11 mouse cellular contexts compared by ENCODE assay signal in the genomic region with DNA sequence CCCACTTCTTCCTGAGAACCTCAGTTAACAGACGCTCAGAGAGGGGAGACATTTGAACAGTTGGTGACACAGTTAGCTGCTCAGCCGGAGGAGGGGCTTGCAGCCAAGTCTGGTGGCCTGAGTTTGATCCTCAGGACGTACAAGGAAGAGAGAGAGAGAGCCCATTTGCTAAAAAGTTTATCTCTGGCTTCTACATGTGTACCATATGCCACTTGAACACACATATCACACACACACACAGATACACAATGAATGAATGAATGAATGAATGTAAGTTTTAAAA. TPM values are rescaled to one million over a fixed set of nuclear protein-coding genes. Genes with fewer than 3 reads are reported as not detected.
A peak's percentile ranks its signal among the peaks of the same experiment; 100 is the strongest.
DNase-seq lines count a peak whose midpoint lies in the region; ATAC-seq and TF ChIP-seq lines count a peak whose summit lies in the region.
"Had no signal": no experiment of that assay in that cellular context is flagged by ENCODE, and none has a peak within 500 bp of the region (broad histone marks: within the 10 kb centered on the region; RNA-seq: fewer than 3 reads in every experiment).

No protein-coding gene starts in this region.

- TF ChIP-seq POLR2A in myocyte (IDR thresholded peaks at IDR 0.05; ENCODE audit: insufficient read length, low read depth), result no peak

- 60% methylated on average over 3 of the region's 3 CpGs for WGBS in heart, embryonic 15.5 days
- 47% methylated on average over 3 of the region's 3 CpGs for WGBS in liver, embryonic 12.5 days (ENCODE audit: insufficient replicate concordance)
- 69% methylated on average over 3 of the region's 3 CpGs for WGBS in intestine, embryonic 14.5 days

- peak overlapping the region; percentile 46; the same call in 1 of the 2 replicates for H3K27ac ChIP-seq in heart, embryonic 15.5 days
- H3K27ac ChIP-seq in liver, embryonic 12.5 days, result peak overlapping the region; percentile 15; the same call in 1 of the 2 replicates
- 0 out of 2 replicates have a peak overlapping the region, but pooled peaks have one; percentile 4 for H3K27ac ChIP-seq in intestine, embryonic 14.5 days (ENCODE audit: low read depth)
- H3K27ac ChIP-seq: embryonic facial prominence, embryonic 12.5 days; macrophage had no signal

- no peak overlapping the region for H3K4me3 ChIP-seq in heart, embryonic 15.5 days
- H3K4me3 ChIP-seq in liver, embryonic 12.5 days, result no peak overlapping the region
- H3K4me3 ChIP-seq in intestine, embryonic 14.5 days (ENCODE audit: low read depth, low read length), result no peak overlapping the region
- H3K4me3 ChIP-seq in myocyte, result no peak overlapping the region
- H3K4me3 ChIP-seq: embryonic facial prominence, embryonic 12.5 days had no signal

- H3K79me2 ChIP-seq in myocyte (ENCODE audit: control insufficient read depth, insufficient read depth), result no peaks in the 10 kb centered on the region

- no peak overlapping the region for H3ac ChIP-seq in myocyte (ENCODE audit: control insufficient read depth, insufficient read length)

- ATAC-seq in heart, embryonic 15.5 days (replicated peaks; ENCODE audit: insufficient number of reproducible peaks, insufficient read depth, low FRiP score, low read depth), result no peak
- no peak for ATAC-seq in liver, embryonic 12.5 days
- ATAC-seq in intestine, embryonic 14.5 days (replicated peaks; ENCODE audit: low FRiP score, low TSS enrichment, low read depth), result no peak
- no peak for ATAC-seq in monocyte, adult 5-6 weeks (replicated peaks; ENCODE audit: insufficient number of reproducible peaks, low FRiP score, low TSS enrichment, poor library complexity, severe bottlenecking)
- ATAC-seq: midbrain, embryonic 16.5 days had no signal

- H3K4me2 ChIP-seq in heart, embryonic 15.5 days, result no peak overlapping the region
- no peak overlapping the region for H3K4me2 ChIP-seq in liver, embryonic 12.5 days
- H3K4me2 ChIP-seq in intestine, embryonic 14.5 days (ENCODE audit: low read length), result no peak overlapping the region
- H3K4me2 ChIP-seq in myocyte (ENCODE audit: low read depth), result peak overlapping the region; percentile 56
- H3K4me2 ChIP-seq: embryonic facial prominence, embryonic 12.5 days had no signal

- no peaks in the 10 kb centered on the region for H3K36me3 ChIP-seq in heart, embryonic 15.5 days
- H3K36me3 ChIP-seq in liver, embryonic 12.5 days, result no peaks in the 10 kb centered on the region
- H3K36me3 ChIP-seq in intestine, embryonic 14.5 days (ENCODE audit: control insufficient read depth, insufficient read depth, low read length), result no peaks in the 10 kb centered on the region
- no peaks in the 10 kb centered on the region for H3K36me3 ChIP-seq in myocyte (ENCODE audit: control insufficient read depth, insufficient read depth)
- H3K36me3 ChIP-seq: embryonic facial prominence, embryonic 12.5 days had no signal

- no peaks in the 10 kb centered on the region for H3K9me3 ChIP-seq in heart, embryonic 15.5 days (replicated peaks)
- no peaks in the 10 kb centered on the region for H3K9me3 ChIP-seq in liver, embryonic 12.5 days (replicated peaks)
- H3K9me3 ChIP-seq in intestine, embryonic 14.5 days (ENCODE audit: control insufficient read depth, low read length), result no peaks in the 10 kb centered on the region
- H3K9me3 ChIP-seq: embryonic facial prominence, embryonic 12.5 days had no signal

- no peaks in the 10 kb centered on the region for H3K27me3 ChIP-seq in heart, embryonic 15.5 days
- H3K27me3 ChIP-seq in liver, embryonic 12.5 days (replicated peaks), result no peaks in the 10 kb centered on the region
- no peaks in the 10 kb centered on the region for H3K27me3 ChIP-seq in intestine, embryonic 14.5 days (replicated peaks; ENCODE audit: control insufficient read depth, insufficient read depth, low read length)
- H3K27me3 ChIP-seq in myocyte (ENCODE audit: control insufficient read depth, insufficient read depth, insufficient read length), result no peaks in the 10 kb centered on the region
- H3K27me3 ChIP-seq: embryonic facial prominence, embryonic 12.5 days had no signal

- no peak overlapping the region for H3K9ac ChIP-seq in heart, embryonic 15.5 days
- no peak overlapping the region for H3K9ac ChIP-seq in liver, embryonic 12.5 days
- no peak overlapping the region for H3K9ac ChIP-seq in intestine, embryonic 14.5 days (ENCODE audit: low read length)
- H3K9ac ChIP-seq: embryonic facial prominence, embryonic 12.5 days had no signal

- no peak for DNase-seq in heart, adult 8-10 months (ENCODE audit: low spot score)
- DNase-seq in liver, result no peak
- no peak for DNase-seq in intestine, embryonic 14.5 days (ENCODE audit: low spot score)
- DNase-seq: kidney, postnatal 14 days had no signal

- H3K4me1 ChIP-seq in heart, embryonic 15.5 days (replicated peaks), result peaks cover 10% of the 10 kb centered on the region
- peaks cover 43% of the 10 kb centered on the region for H3K4me1 ChIP-seq in liver, embryonic 12.5 days
- peaks cover 31% of the 10 kb centered on the region for H3K4me1 ChIP-seq in intestine, embryonic 14.5 days (replicated peaks; ENCODE audit: control insufficient read depth, insufficient read depth, low read length)
- H3K4me1 ChIP-seq: embryonic facial prominence, embryonic 12.5 days had no signal

TF ChIP-seq in myocyte, 11 proteins besides CTCF, POLR2A, EP300 and RAD21:
- no peak for TF ChIP-seq TCF12 (IDR thresholded peaks at IDR 0.05; ENCODE audit: insufficient read depth, poor library complexity, severe bottlenecking)
- TF ChIP-seq E2F4 (IDR thresholded peaks at IDR 0.05; ENCODE audit: insufficient read depth), result no peak
- no peak for TF ChIP-seq REST (IDR thresholded peaks at IDR 0.05; ENCODE audit: insufficient read depth, insufficient read length)
- TF ChIP-seq SRF (IDR thresholded peaks at IDR 0.05; ENCODE audit: control insufficient read depth, insufficient read length, low read depth), result no peak
- TF ChIP-seq POLR2AphosphoS2 (IDR thresholded peaks at IDR 0.05; ENCODE audit: insufficient read length, low read depth), result no peak
- TF ChIP-seq TCF3 (IDR thresholded peaks at IDR 0.05; ENCODE audit: insufficient read length, low read depth), result no peak
- TF ChIP-seq MAX (IDR thresholded peaks at IDR 0.05; ENCODE audit: low read depth), result no peak
- TF ChIP-seq USF1 (IDR thresholded peaks at IDR 0.05; ENCODE audit: low read depth), result no peak
- no peak for TF ChIP-seq MYOD1 (IDR thresholded peaks at IDR 0.05; ENCODE audit: control insufficient read depth in 1 of 3, insufficient read length in 2 of 3, low read depth in 2 of 3)
- TF ChIP-seq CEBPB (IDR thresholded peaks at IDR 0.05; ENCODE audit: insufficient read depth, poor library complexity, severe bottlenecking), result no peak
- no peak for TF ChIP-seq MYOG (IDR thresholded peaks at IDR 0.05; ENCODE audit: control insufficient read depth in 1 of 3, insufficient read depth in 1 of 3, insufficient read length in 2 of 3, low read depth in 2 of 3)

RNA-seq across cellular contexts. Expression of a gene that starts 5.3 kb away (rescaled TPM):
- polyA plus RNA-seq in heart, embryonic 15.5 days (2015; fragmentation: Nextera tagmentation; extraction: Ambion mirVana), result 15.2 and 21.2 TPM in 2 replicates
- 10 to 100 TPM in 2 of 4 experiments, 1 to 10 TPM in 2; 7.4 to 15.0 (median 11.4) TPM for total RNA-seq in heart, adult 8-10 months (2022)
- 18.2 and 20.4 TPM in 2 replicates for polyA plus RNA-seq in liver, embryonic 12.5 days (2016; fragmentation: Nextera tagmentation; extraction: Ambion mirVana)
- polyA plus RNA-seq in intestine, embryonic 14.5 days (2014; fragmentation: Nextera tagmentation; extraction: Ambion mirVana), result 40.6 and 40.8 TPM in 2 replicates
- 20.2 TPM for polyA plus RNA-seq in myocyte (2012; fragmentation: generic; extraction: Trizol)
- total RNA-seq in monocyte, adult 5-6 weeks (2017), result 23.3 to 53.6 TPM (median 28.7 TPM) in 3 replicates

RNA-seq across cellular contexts. Expression of a gene that starts 48.1 kb away (rescaled TPM):
- 54.8 and 57.1 TPM in 2 replicates for polyA plus RNA-seq in heart, embryonic 15.5 days (2015; fragmentation: Nextera tagmentation; extraction: Ambion mirVana)
- total RNA-seq in heart, adult 8-10 months (2022), result 100 to 1,000 TPM; 272 to 302 (median 297) TPM
- polyA plus RNA-seq in liver, embryonic 12.5 days (2016; fragmentation: Nextera tagmentation; extraction: Ambion mirVana), result 127 and 132 TPM in 2 replicates
- polyA plus RNA-seq in intestine, embryonic 14.5 days (2014; fragmentation: Nextera tagmentation; extraction: Ambion mirVana), result 54.3 and 60.7 TPM in 2 replicates
- 88.9 TPM for polyA plus RNA-seq in myocyte (2012; fragmentation: generic; extraction: Trizol)
- 811 to 879 TPM (median 868 TPM) in 3 replicates for total RNA-seq in monocyte, adult 5-6 weeks (2017)
